Mouse (Mus musculus) stomach, postnatal 0 days (tissue): Measurements from ENCODE around the gene Eif3k. TPM values are rescaled to one million over a fixed set of nuclear protein-coding genes. Genes with fewer than 3 reads are reported as not detected.

Source experiments
- ATAC-seq: fragments of 200-750 bp; cut with Nextera tagmentation; 2 replicates; pipeline ENCODE4 v1.8.0; 2017; ENCODE audit not compliant: low FRiP score, low TSS enrichment
- DNase-seq: peaks from one replicate; pipeline ENCODE4 v3.0.0-alpha.2; 2016; ENCODE audit warnings: low spot score
- H3K27ac ChIP-seq: fragments of 300-500 bp; sonication (generic); replicated peaks from 2 replicates; pipeline ENCODE4 v1.5.1; 2014; ENCODE audit warnings: mild to moderate bottlenecking, control low read depth
- H3K27me3 ChIP-seq: fragments of 300-500 bp; sonication (generic); 2 replicates; pipeline ENCODE4 v1.6.1; 2014; ENCODE audit warnings: low read length; ENCODE audit not compliant: control insufficient read depth, insufficient read depth
- H3K36me3 ChIP-seq: fragments of 300-500 bp; sonication (generic); 2 replicates; pipeline ENCODE4 v1.6.1; 2014; ENCODE audit warnings: low read length, mixed read lengths; ENCODE audit not compliant: control insufficient read depth, insufficient read depth
- H3K4me1 ChIP-seq: fragments of 300-500 bp; sonication (generic); replicated peaks from 2 replicates; pipeline ENCODE4 v1.6.1; 2014; ENCODE audit warnings: antibody characterized with exemption; ENCODE audit not compliant: control insufficient read depth, insufficient read depth
- H3K4me2 ChIP-seq: fragments of 300-500 bp; sonication (generic); replicated peaks from 2 replicates; pipeline ENCODE4 v1.6.1; 2014; ENCODE audit warnings: low read depth, mild to moderate bottlenecking, control low read depth, moderate library complexity
- H3K4me3 ChIP-seq: fragments of 300-500 bp; sonication (generic); 2 replicates; pipeline ENCODE4 v1.5.1; 2014; ENCODE audit warnings: low read depth, low read length, control low read depth
- H3K9ac ChIP-seq: fragments of 300-500 bp; sonication (generic); 2 replicates; pipeline ENCODE4 v1.6.1; 2014; ENCODE audit warnings: mild to moderate bottlenecking, low read length, control low read depth, mixed read lengths
- H3K9me3 ChIP-seq: fragments of 300-500 bp; sonication (generic); 2 replicates; pipeline ENCODE4 v1.6.1; 2016; ENCODE audit warnings: low read length; ENCODE audit not compliant: control insufficient read depth
- CTCF ChIP-seq: IDR thresholded peaks from 2 replicates; pipeline ENCODE4 v1.5.1; 2016; ENCODE audit warnings: antibody characterized with exemption, low read depth, mild to moderate bottlenecking, moderate library complexity
- EP300 ChIP-seq: optimal IDR thresholded peaks from 2 replicates; pipeline ENCODE3; 2016; ENCODE audit warnings: antibody characterized with exemption
- WGBS: fragments of 180-500 bp; shearing (Covaris S2); extraction: QIAGEN DNeasy Blood & Tissue Kit; methylation state at CpG from one replicate; pipeline ENCODE4 v1.1.7; 2014; 5-methylcytosine and 5-hydroxymethylcytosine counted together
- polyA plus RNA-seq: library from polyadenylated mRNA; unstranded; fragments of >200 nt; fragmentation: Nextera tagmentation; extraction: Ambion mirVana; gene quantifications from 2 replicates; pipeline ENCODE4 v1.2.1, GENCODE M21; 2015

The Eif3k gene
- polyA plus RNA-seq, 1 experiment from 2014 or later: 295 TPM

DNA sequence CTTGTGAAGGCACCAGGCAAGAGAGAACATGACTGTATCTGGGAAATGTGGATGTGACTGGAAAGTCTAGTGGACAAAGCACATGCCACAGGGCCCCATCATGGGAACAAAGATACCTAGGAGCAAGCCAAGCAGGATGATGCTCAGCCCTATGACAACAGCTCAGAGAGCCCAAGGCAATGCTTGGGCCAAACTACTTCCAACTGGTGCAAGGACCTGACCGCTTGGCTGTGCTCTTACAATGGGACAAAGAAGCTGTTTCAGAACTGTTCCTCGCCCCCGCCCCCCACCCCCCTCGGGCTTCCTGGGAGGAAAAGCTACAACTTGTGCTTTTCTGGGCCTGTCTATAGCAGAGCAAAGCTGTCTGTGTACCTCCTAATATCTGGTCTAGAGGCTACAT lies 43.0 kb downstream of the Eif3k start:
- Histone ChIP-seq H3K27me3 (no peaks in the 10 kb centered on the region), H3K4me2 (no peak overlapping the region), H3K9me3 (no peaks in the 10 kb centered on the region), H3K4me3 (no peak overlapping the region), H3K36me3 (peaks cover 2% of the 10 kb centered on the region; the same call in 1 of the 2 replicates), H3K9ac (no peak overlapping the region), H3K27ac (0 out of 2 replicates have a peak overlapping the region, but pooled peaks have one; percentile 13), H3K4me1 (peaks cover 32% of the 10 kb centered on the region)
- no peak for TF ChIP-seq EP300
- TF ChIP-seq CTCF: 0 out of 2 replicates have a peak, but pooled peaks have one; percentile 16
- DNase-seq (no peak), ATAC-seq (no peak)
- 79% methylated on average over 4 of the region's 4 CpGs for WGBS

GRCm38 (mm10) chr7:28936787-28937186 lies 44.9 kb downstream of the Eif3k start:
- Histone ChIP-seq H3K9ac (0 out of 2 replicates have a peak overlapping the region, but pooled peaks have one; percentile 35), H3K4me3 (no peak overlapping the region), H3K36me3 (peaks cover 2% of the 10 kb centered on the region; the same call in 1 of the 2 replicates), H3K4me1 (peaks cover 30% of the 10 kb centered on the region), H3K4me2 (no peak overlapping the region), H3K9me3 (no peaks in the 10 kb centered on the region), H3K27ac (peak overlapping the region; percentile 76), H3K27me3 (no peaks in the 10 kb centered on the region)
- peak; percentile 45 for DNase-seq
- WGBS: 30% methylated on average over 4 of the region's 4 CpGs
- ATAC-seq: no peak
- TF ChIP-seq EP300: no peak
- TF ChIP-seq CTCF: no peak

DNA sequence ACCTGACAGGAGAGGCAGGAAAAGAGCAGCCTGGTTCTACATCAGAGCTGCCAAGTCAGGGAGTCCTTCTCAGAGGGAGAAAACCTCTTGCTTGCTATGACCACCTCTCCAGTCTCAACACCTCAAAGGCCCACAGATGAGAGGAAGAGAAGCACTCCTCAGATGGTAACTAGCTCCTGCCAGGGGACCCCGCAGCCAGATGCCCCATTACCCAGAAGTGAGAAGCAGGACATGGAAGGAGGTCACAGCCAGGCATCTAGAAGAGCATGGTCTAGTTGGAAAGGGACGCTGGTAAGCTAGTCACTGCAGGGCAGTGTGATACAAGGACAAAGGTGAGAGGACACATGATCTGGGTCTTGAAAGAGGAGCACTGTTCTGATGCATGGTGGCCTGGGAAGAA lies 47.8 kb downstream of the Eif3k start:
- ATAC-seq: no peak
- Histone ChIP-seq H3K27me3 (no peaks in the 10 kb centered on the region), H3K9me3 (no peaks in the 10 kb centered on the region), H3K27ac (peak overlapping the region; percentile 53), H3K36me3 (peaks cover 2% of the 10 kb centered on the region; the same call in 1 of the 2 replicates), H3K4me1 (peaks cover 30% of the 10 kb centered on the region), H3K9ac (no peak overlapping the region), H3K4me3 (no peak overlapping the region), H3K4me2 (no peak overlapping the region)
- 83% methylated on average over 2 of the region's 2 CpGs for WGBS
- TF ChIP-seq EP300 (no peak), CTCF (no peak)
- DNase-seq: no peak

- Histone ChIP-seq H3K4me1 (peaks cover 29% of the 10 kb centered on the region), H3K4me2 (no peak overlapping the region), H3K9ac (no peak overlapping the region), H3K27me3 (no peaks in the 10 kb centered on the region), H3K27ac (peak overlapping the region; percentile 89), H3K9me3 (no peaks in the 10 kb centered on the region), H3K36me3 (peaks cover 2% of the 10 kb centered on the region; the same call in 1 of the 2 replicates), H3K4me3 (no peak overlapping the region)
- ATAC-seq (peak; percentile 13; the same call in 1 of the 2 replicates), DNase-seq (peak; percentile 87)
- WGBS: 51% methylated on average over 6 of the region's 6 CpGs
- TF ChIP-seq CTCF (no peak), EP300 (no peak)
Measured at GRCm38 (mm10) chr7:28932421-28933041, 49.1 kb downstream of the Eif3k start.

DNA sequence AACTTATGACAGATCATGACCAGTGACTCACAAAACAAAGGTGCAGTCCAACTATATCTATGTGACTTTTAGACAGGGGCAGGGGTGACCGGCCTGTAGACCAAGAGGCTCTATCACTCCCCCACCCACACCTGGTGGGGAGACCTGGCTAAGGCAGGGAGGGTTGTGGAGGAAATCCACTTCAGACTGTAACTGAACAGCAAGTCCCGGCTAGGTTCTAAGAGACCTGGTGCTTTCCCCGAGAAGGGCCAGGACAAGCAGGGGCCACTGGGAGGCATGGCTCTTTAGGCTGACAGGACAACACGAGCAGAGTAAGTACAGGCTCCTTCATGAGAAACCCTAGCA lies 50.0 kb downstream of the Eif3k start:
- TF ChIP-seq CTCF: no peak
- no peak for TF ChIP-seq EP300
- no peak overlapping the region for H3K4me3 ChIP-seq
- no peaks in the 10 kb centered on the region for H3K9me3 ChIP-seq
- H3K4me1 ChIP-seq: peaks cover 23% of the 10 kb centered on the region
- H3K4me2 ChIP-seq: peak overlapping the region; percentile 11; the same call in 1 of the 2 replicates
- peaks cover 2% of the 10 kb centered on the region; the same call in 1 of the 2 replicates for H3K36me3 ChIP-seq
- H3K9ac ChIP-seq: no peak overlapping the region
- no peaks in the 10 kb centered on the region for H3K27me3 ChIP-seq
- DNase-seq (peak; percentile 65), ATAC-seq (no peak)
- 60% methylated on average over 4 of the region's 4 CpGs for WGBS
- H3K27ac ChIP-seq: peak overlapping the region; percentile 89

GRCm38 (mm10) chr7:28931032-28931694 lies 50.5 kb downstream of the Eif3k start:
- TF ChIP-seq CTCF (no peak), EP300 (no peak)
- H3K27ac ChIP-seq: peak overlapping the region; percentile 89
- WGBS: 33% methylated on average over 7 of the region's 7 CpGs
- H3K9me3 ChIP-seq: no peaks in the 10 kb centered on the region
- H3K4me1 ChIP-seq: peaks cover 20% of the 10 kb centered on the region
- peak; percentile 77 for DNase-seq
- 0 out of 2 replicates have a peak overlapping the region, but pooled peaks have one; percentile 13 for H3K9ac ChIP-seq
- peaks cover 2% of the 10 kb centered on the region; the same call in 1 of the 2 replicates for H3K36me3 ChIP-seq
- H3K27me3 ChIP-seq: no peaks in the 10 kb centered on the region
- H3K4me2 ChIP-seq: 0 out of 2 replicates have a peak overlapping the region, but pooled peaks have one; percentile 8
- peak; percentile 89 for ATAC-seq
- H3K4me3 ChIP-seq: no peak overlapping the region
